Mouse (Mus musculus) E14TG2a.4 (cell line): Measurements from ENCODE around the gene Trim44.

Source experiments
- CTCF ChIP-seq: conservative IDR thresholded peaks from 2 replicates; pipeline ENCODE4 v1.5.1; 2014; ENCODE audit warnings: low read length
- NANOG ChIP-seq: IDR thresholded peaks from 2 replicates; pipeline ENCODE4 v1.6.1; 2014; ENCODE audit warnings: borderline replicate concordance, low read length, mixed read lengths
- POU5F1 ChIP-seq: IDR thresholded peaks from 2 replicates; pipeline ENCODE4 v1.6.1; 2014; ENCODE audit warnings: low read length, borderline replicate concordance

DNA sequence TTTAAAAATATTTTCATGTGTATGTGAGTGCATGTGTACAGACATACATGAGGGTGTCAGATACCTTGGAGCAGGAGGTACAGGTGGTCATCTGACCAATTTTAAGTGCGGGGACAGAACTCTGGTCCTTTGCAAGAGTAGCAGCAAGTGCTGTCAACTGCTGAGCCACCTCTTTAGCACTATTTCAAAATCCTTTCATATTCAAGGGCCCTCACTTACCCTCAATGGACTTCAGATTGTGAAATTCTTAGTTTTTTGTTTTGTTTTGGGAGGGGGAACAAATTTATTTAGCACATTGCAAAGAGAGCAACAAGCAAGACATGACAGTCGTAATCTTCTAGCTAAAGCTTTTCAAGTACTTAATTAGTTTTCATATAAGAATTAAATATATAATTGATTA, 81.7 kb downstream of the Trim44 start:
- no peak for TF ChIP-seq CTCF
- no peak for TF ChIP-seq NANOG
- no peak for TF ChIP-seq POU5F1
